In the genomic region with DNA sequence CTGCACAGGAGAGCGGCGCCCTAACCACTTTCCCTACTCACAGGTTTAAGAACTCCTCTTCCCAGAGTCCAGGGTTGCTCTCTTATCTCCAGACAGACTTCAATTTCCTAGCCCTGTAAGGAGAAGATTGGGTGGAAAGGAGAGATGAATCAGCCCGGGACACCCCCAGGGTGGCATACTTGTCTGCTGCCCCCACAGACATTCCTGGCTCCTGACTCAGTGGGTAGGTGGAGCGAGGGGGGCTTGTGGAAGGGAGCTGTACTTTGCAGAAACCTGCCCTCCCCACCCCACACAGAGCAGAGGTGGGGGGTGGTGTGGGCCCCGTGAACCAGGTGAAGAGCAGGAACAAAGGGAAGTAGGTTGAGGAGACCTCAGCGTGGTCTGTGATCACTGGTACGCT, we compare ENCODE assay signal across 23 mouse cellular contexts. TPM values are rescaled to one million over a fixed set of nuclear protein-coding genes. Genes with fewer than 3 reads are reported as not detected.
A peak's percentile ranks its signal among the peaks of the same experiment; 100 is the strongest.
DNase-seq lines count a peak whose midpoint lies in the region; ATAC-seq lines count a peak whose summit lies in the region.
"Had no signal": no experiment of that assay in that cellular context is flagged by ENCODE, and none has a peak within 500 bp of the region (broad histone marks: within the 10 kb centered on the region; RNA-seq: fewer than 3 reads in every experiment).

No protein-coding gene starts in this region.

- H3K4me2 ChIP-seq in limb, embryonic 12.5 days = no peak overlapping the region
- no peak overlapping the region for H3K4me2 ChIP-seq in embryonic facial prominence, embryonic 13.5 days
- H3K4me2 ChIP-seq in forebrain, embryonic 12.5 days = no peak overlapping the region
- no peak overlapping the region for H3K4me2 ChIP-seq in hindbrain, embryonic 14.5 days (replicated peaks)
- H3K4me2 ChIP-seq: heart, embryonic 15.5 days; hindbrain, embryonic 13.5 days; neural tube, embryonic 13.5 days had no signal

- peak; percentile 58; the same call in 1 of the 2 replicates for ATAC-seq in frontal cortex, adult (ENCODE audit: low TSS enrichment)
- ATAC-seq in limb, embryonic 12.5 days (ENCODE audit: insufficient number of reproducible peaks, insufficient read depth, low FRiP score, low TSS enrichment, low read depth) = no peak
- ATAC-seq in embryonic facial prominence, embryonic 13.5 days (ENCODE audit: insufficient number of reproducible peaks, insufficient read depth, low FRiP score, low TSS enrichment, low read depth) = no peak
- ATAC-seq in forebrain, embryonic 12.5 days (ENCODE audit: low FRiP score) = no peak
- ATAC-seq in hindbrain, embryonic 14.5 days (ENCODE audit: low FRiP score) = no peak
- ATAC-seq: forebrain, postnatal 0 days; intestine, postnatal 0 days; lung, postnatal 0 days had no signal

- no peak for DNase-seq in frontal cortex, postnatal 10 days (ENCODE audit: low spot score in 2 of 2)
- no peak for DNase-seq in limb, embryonic 10.5 days (ENCODE audit: low spot score)
- peak; percentile 50 for DNase-seq in A20 (ENCODE audit: low read depth, low spot score)
- DNase-seq in hindbrain, embryonic 14.5 days (ENCODE audit: low spot score) = no peak
- DNase-seq: adrenal gland, adult 2 months; cerebellum, adult 8-10 months; forebrain, postnatal 0 days; gastrocnemius, postnatal 25 days had no signal

- H3K4me1 ChIP-seq in limb, embryonic 12.5 days (replicated peaks) = peaks cover 10% of the 10 kb centered on the region
- H3K4me1 ChIP-seq in limb, embryonic 10.5 days = peaks cover 22% of the 10 kb centered on the region
- peaks cover 14% of the 10 kb centered on the region for H3K4me1 ChIP-seq in embryonic facial prominence, embryonic 13.5 days
- H3K4me1 ChIP-seq in forebrain, embryonic 12.5 days = peaks cover 13% of the 10 kb centered on the region
- no peaks in the 10 kb centered on the region for H3K4me1 ChIP-seq in hindbrain, embryonic 14.5 days (replicated peaks; ENCODE audit: control insufficient read depth, insufficient read depth, low read length)

- no peak overlapping the region for H3K4me3 ChIP-seq in limb, embryonic 12.5 days (replicated peaks)
- no peak overlapping the region for H3K4me3 ChIP-seq in limb, embryonic 10.5 days
- no peak overlapping the region for H3K4me3 ChIP-seq in embryonic facial prominence, embryonic 13.5 days
- no peak overlapping the region for H3K4me3 ChIP-seq in forebrain, embryonic 12.5 days (replicated peaks)
- H3K4me3 ChIP-seq in hindbrain, embryonic 14.5 days (replicated peaks; ENCODE audit: low read length) = no peak overlapping the region
- H3K4me3 ChIP-seq: erythroblast, embryonic 14.5 days; heart, embryonic 15.5 days; hindbrain, embryonic 13.5 days; layer of hippocampus, adult 2 months; megakaryocyte, embryonic 14.5 days; neural tube, embryonic 13.5 days had no signal

- H3K27me3 ChIP-seq in limb, embryonic 12.5 days = peaks cover 21% of the 10 kb centered on the region
- peaks cover 30% of the 10 kb centered on the region for H3K27me3 ChIP-seq in limb, embryonic 10.5 days (ENCODE audit: low read depth, poor library complexity, severe bottlenecking)
- H3K27me3 ChIP-seq in embryonic facial prominence, embryonic 13.5 days = peaks cover 27% of the 10 kb centered on the region
- H3K27me3 ChIP-seq in forebrain, embryonic 12.5 days = peaks cover 35% of the 10 kb centered on the region
- peaks cover 33% of the 10 kb centered on the region for H3K27me3 ChIP-seq in hindbrain, embryonic 14.5 days (ENCODE audit: control insufficient read depth, insufficient read depth, low read length)

- H3K9me3 ChIP-seq in limb, embryonic 12.5 days = no peaks in the 10 kb centered on the region
- H3K9me3 ChIP-seq in limb, embryonic 10.5 days (replicated peaks) = no peaks in the 10 kb centered on the region
- no peaks in the 10 kb centered on the region for H3K9me3 ChIP-seq in embryonic facial prominence, embryonic 13.5 days
- H3K9me3 ChIP-seq in forebrain, embryonic 12.5 days = no peaks in the 10 kb centered on the region
- no peaks in the 10 kb centered on the region for H3K9me3 ChIP-seq in hindbrain, embryonic 14.5 days (ENCODE audit: control insufficient read depth, low read length)
- H3K9me3 ChIP-seq: heart, embryonic 15.5 days; hindbrain, embryonic 13.5 days; megakaryocyte, embryonic 14.5 days; neural tube, embryonic 13.5 days had no signal

- WGBS in limb, embryonic 12.5 days = 51% methylated on average over 7 of the region's 7 CpGs
- 62% methylated on average over 7 of the region's 7 CpGs for WGBS in limb, embryonic 10.5 days
- 55% methylated on average over 7 of the region's 7 CpGs for WGBS in embryonic facial prominence, embryonic 13.5 days
- WGBS in forebrain, embryonic 12.5 days = 75% methylated on average over 7 of the region's 7 CpGs
- WGBS in hindbrain, embryonic 14.5 days = 76% methylated on average over 7 of the region's 7 CpGs

- H3K27ac ChIP-seq in limb, embryonic 12.5 days = 0 out of 2 replicates have a peak overlapping the region, but pooled peaks have one; percentile 50
- no peak overlapping the region for H3K27ac ChIP-seq in limb, embryonic 10.5 days
- peak overlapping the region; percentile 44; the same call in 1 of the 2 replicates for H3K27ac ChIP-seq in embryonic facial prominence, embryonic 13.5 days
- no peak overlapping the region for H3K27ac ChIP-seq in forebrain, embryonic 12.5 days
- no peak overlapping the region for H3K27ac ChIP-seq in hindbrain, embryonic 14.5 days
- H3K27ac ChIP-seq: heart, embryonic 15.5 days; hindbrain, embryonic 13.5 days; kidney, postnatal 0 days; layer of hippocampus, adult 2 months; liver, embryonic 14.5 days; neural tube, embryonic 13.5 days had no signal

- H3K36me3 ChIP-seq in limb, embryonic 12.5 days = peaks cover 23% of the 10 kb centered on the region
- H3K36me3 ChIP-seq in limb, embryonic 10.5 days = peaks cover 32% of the 10 kb centered on the region
- H3K36me3 ChIP-seq in embryonic facial prominence, embryonic 13.5 days = peaks cover 22% of the 10 kb centered on the region
- peaks cover 29% of the 10 kb centered on the region for H3K36me3 ChIP-seq in forebrain, embryonic 12.5 days (replicated peaks)
- peaks cover 14% of the 10 kb centered on the region for H3K36me3 ChIP-seq in hindbrain, embryonic 14.5 days (replicated peaks; ENCODE audit: control insufficient read depth, insufficient read depth)

- no peak overlapping the region for H3K9ac ChIP-seq in limb, embryonic 12.5 days (replicated peaks)
- H3K9ac ChIP-seq in embryonic facial prominence, embryonic 13.5 days = 0 out of 2 replicates have a peak overlapping the region, but pooled peaks have one; percentile 27
- H3K9ac ChIP-seq in forebrain, embryonic 12.5 days = no peak overlapping the region
- no peak overlapping the region for H3K9ac ChIP-seq in hindbrain, embryonic 14.5 days
- H3K9ac ChIP-seq: forebrain, postnatal 0 days; heart, embryonic 15.5 days; hindbrain, embryonic 13.5 days; liver, embryonic 14.5 days; neural tube, embryonic 13.5 days had no signal

RNA-seq across cellular contexts. Expression of a gene that starts 6.4 kb away (rescaled TPM):
- polyA plus RNA-seq in limb, embryonic 12.5 days (2016; fragmentation: Nextera tagmentation; extraction: Ambion mirVana) = 37.2 and 43.3 TPM in 2 replicates
- polyA plus RNA-seq in limb, embryonic 10.5 days (2016; fragmentation: Nextera tagmentation; extraction: Ambion mirVana) = 29.7 and 38.7 TPM in 2 replicates
- 130 and 142 TPM in 2 replicates for polyA plus RNA-seq in embryonic facial prominence, embryonic 13.5 days (2015; fragmentation: Nextera tagmentation; extraction: Ambion mirVana)
- 3.9 and 6.8 TPM in 2 replicates for polyA plus RNA-seq in forebrain, embryonic 12.5 days (2016; fragmentation: Nextera tagmentation; extraction: Ambion mirVana)
- 2.7 and 3.9 TPM in 2 replicates for polyA plus RNA-seq in hindbrain, embryonic 14.5 days (2014; fragmentation: Nextera tagmentation; extraction: Ambion mirVana)

RNA-seq across cellular contexts. Expression of a gene that starts 11.4 kb away (rescaled TPM):
- 21.3 and 23.2 TPM in 2 replicates for polyA plus RNA-seq in limb, embryonic 12.5 days (2016; fragmentation: Nextera tagmentation; extraction: Ambion mirVana)
- polyA plus RNA-seq in limb, embryonic 10.5 days (2016; fragmentation: Nextera tagmentation; extraction: Ambion mirVana) = 31.3 and 31.6 TPM in 2 replicates
- polyA plus RNA-seq in embryonic facial prominence, embryonic 13.5 days (2015; fragmentation: Nextera tagmentation; extraction: Ambion mirVana) = 16.4 and 21.2 TPM in 2 replicates
- 26.0 and 26.6 TPM in 2 replicates for polyA plus RNA-seq in forebrain, embryonic 12.5 days (2016; fragmentation: Nextera tagmentation; extraction: Ambion mirVana)
- polyA plus RNA-seq in hindbrain, embryonic 14.5 days (2014; fragmentation: Nextera tagmentation; extraction: Ambion mirVana) = 19.7 and 20.4 TPM in 2 replicates

RNA-seq across cellular contexts. Expression of a gene that starts 21.0 kb away (rescaled TPM):
- polyA plus RNA-seq in limb, embryonic 12.5 days (2016; fragmentation: Nextera tagmentation; extraction: Ambion mirVana) = 11.7 and 12.0 TPM in 2 replicates
- polyA plus RNA-seq in limb, embryonic 10.5 days (2016; fragmentation: Nextera tagmentation; extraction: Ambion mirVana) = 12.9 and 14.0 TPM in 2 replicates
- 9.5 and 9.9 TPM in 2 replicates for polyA plus RNA-seq in embryonic facial prominence, embryonic 13.5 days (2015; fragmentation: Nextera tagmentation; extraction: Ambion mirVana)
- 8.7 and 9.8 TPM in 2 replicates for polyA plus RNA-seq in forebrain, embryonic 12.5 days (2016; fragmentation: Nextera tagmentation; extraction: Ambion mirVana)
- polyA plus RNA-seq in hindbrain, embryonic 14.5 days (2014; fragmentation: Nextera tagmentation; extraction: Ambion mirVana) = 6.2 and 7.5 TPM in 2 replicates

RNA-seq across cellular contexts. Expression of a gene that starts 42.4 kb away (rescaled TPM):
- polyA plus RNA-seq in limb, embryonic 12.5 days (2016; fragmentation: Nextera tagmentation; extraction: Ambion mirVana) = not detected in 2 replicates
- polyA plus RNA-seq in limb, embryonic 10.5 days (2016; fragmentation: Nextera tagmentation; extraction: Ambion mirVana) = 0.13 TPM in 1 of 2 replicates, not detected in the other
- not detected in 2 replicates for polyA plus RNA-seq in embryonic facial prominence, embryonic 13.5 days (2015; fragmentation: Nextera tagmentation; extraction: Ambion mirVana)
- polyA plus RNA-seq in forebrain, embryonic 12.5 days (2016; fragmentation: Nextera tagmentation; extraction: Ambion mirVana) = not detected in 2 replicates
- not detected in 2 replicates for polyA plus RNA-seq in hindbrain, embryonic 14.5 days (2014; fragmentation: Nextera tagmentation; extraction: Ambion mirVana)
- polyA plus RNA-seq: cortical plate, adult 2 months; erythroblast, embryonic 14.5 days; forebrain, postnatal 0 days; hindbrain, embryonic 13.5 days; neural tube, embryonic 13.5 days had no signal

RNA-seq across cellular contexts. Expression of a gene that starts 49.7 kb away (rescaled TPM):
- polyA plus RNA-seq in limb, embryonic 12.5 days (2016; fragmentation: Nextera tagmentation; extraction: Ambion mirVana) = 376 and 390 TPM in 2 replicates
- 493 and 582 TPM in 2 replicates for polyA plus RNA-seq in limb, embryonic 10.5 days (2016; fragmentation: Nextera tagmentation; extraction: Ambion mirVana)
- polyA plus RNA-seq in embryonic facial prominence, embryonic 13.5 days (2015; fragmentation: Nextera tagmentation; extraction: Ambion mirVana) = 331 and 335 TPM in 2 replicates
- 393 and 406 TPM in 2 replicates for polyA plus RNA-seq in forebrain, embryonic 12.5 days (2016; fragmentation: Nextera tagmentation; extraction: Ambion mirVana)
- 170 and 176 TPM in 2 replicates for polyA plus RNA-seq in hindbrain, embryonic 14.5 days (2014; fragmentation: Nextera tagmentation; extraction: Ambion mirVana)

Comparison
In these comparisons a context has a peak if more than half of its experiments do, and no peak if none do; other contexts are left out.
1. H3K27ac ChIP-seq: peak in limb, embryonic 12.5 days (single experiment) and embryonic facial prominence, embryonic 13.5 days (single experiment); none in limb, embryonic 10.5 days (single experiment), forebrain, embryonic 12.5 days (single experiment) and hindbrain, embryonic 14.5 days (single experiment).